Mouse (Mus musculus): ENCODE measurements around the gene Fbxo39. TPM values are rescaled to one million over a fixed set of nuclear protein-coding genes. Genes with fewer than 3 reads are reported as not detected.

Fbxo39 gene
- polyA plus RNA-seq, 1 experiment from 2014 or later: not detected

DNA sequence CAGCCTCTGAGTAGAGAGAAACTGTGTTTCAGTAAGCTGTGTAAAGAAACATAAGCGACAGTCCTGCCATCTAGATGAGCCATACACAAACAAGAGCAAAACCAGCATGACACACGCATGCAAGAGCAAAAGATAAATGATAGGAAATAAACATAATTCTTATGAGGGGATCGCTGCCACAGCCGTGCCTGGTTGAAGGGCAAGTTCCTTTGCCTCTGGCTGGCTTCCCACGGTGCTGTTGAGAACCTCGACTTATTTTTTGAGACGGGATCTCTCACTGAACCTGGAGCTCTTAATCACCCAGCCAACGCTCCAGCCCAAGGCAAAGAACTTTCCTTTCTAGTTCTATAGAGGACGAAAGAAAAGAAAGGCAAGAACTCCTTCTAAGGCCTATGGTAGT is 51.9 kb downstream of the Fbxo39 start:
- no peak overlapping the region for H3K4me2 ChIP-seq (ENCODE audit: low read length)
- no peak overlapping the region for H3K4me3 ChIP-seq (ENCODE audit: low read length)
- H3K27me3 ChIP-seq (replicated peaks; ENCODE audit: control insufficient read depth, insufficient read depth, low read length): no peaks in the 10 kb centered on the region
- no peak overlapping the region for H3K9ac ChIP-seq (ENCODE audit: low read depth, low read length)
- WGBS: 83% methylated on average over 9 of the region's 9 CpGs
- ATAC-seq: no peak
- no peaks in the 10 kb centered on the region for H3K9me3 ChIP-seq (ENCODE audit: control insufficient read depth, low read length)
- no peak overlapping the region for H3K27ac ChIP-seq (ENCODE audit: low read depth, low read length)
- no peaks in the 10 kb centered on the region for H3K36me3 ChIP-seq (ENCODE audit: control insufficient read depth, insufficient read depth, low read length)
- H3K4me1 ChIP-seq (ENCODE audit: control insufficient read depth, insufficient read depth, low read depth, low read length): peaks cover 8% of the 10 kb centered on the region

DNA sequence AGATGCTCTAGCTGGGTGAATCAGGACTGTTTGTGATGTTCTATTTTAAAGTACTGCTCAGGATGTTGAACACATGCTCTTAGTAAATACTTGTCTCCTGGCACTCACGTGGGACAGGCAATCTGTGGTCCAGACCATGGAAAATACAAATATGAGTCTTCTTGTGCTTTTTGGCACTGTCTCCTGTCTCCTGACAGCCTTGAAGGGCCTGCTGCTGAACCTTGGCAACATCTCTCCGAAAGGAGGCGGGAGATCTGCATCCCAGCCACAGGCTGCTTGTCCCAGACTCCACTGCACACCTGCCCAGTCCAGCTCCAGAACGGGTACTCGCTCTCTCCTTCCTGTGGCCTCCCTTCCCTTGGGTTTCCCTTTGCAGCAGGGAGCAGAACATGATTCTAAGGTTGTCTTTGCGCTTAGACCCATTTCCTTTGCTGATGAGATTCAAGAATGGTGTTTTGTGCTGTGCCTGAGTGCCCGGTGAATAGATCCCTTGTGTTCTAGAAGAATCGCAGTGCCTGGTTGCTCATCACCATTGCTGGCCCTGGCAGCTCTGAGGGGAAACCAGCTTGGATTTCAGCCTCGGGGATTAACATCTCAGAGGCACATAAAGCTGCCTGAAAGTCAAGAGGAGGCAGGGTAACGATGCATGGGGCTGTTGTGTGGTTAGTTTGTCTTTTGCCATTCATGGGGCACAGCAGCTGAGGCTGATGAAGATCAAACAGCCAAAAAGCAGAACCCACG is 53.9 kb downstream of the Fbxo39 start:
- Histone ChIP-seq H3K9me3 (ENCODE audit: control insufficient read depth, low read length) (no peaks in the 10 kb centered on the region), H3K27ac (ENCODE audit: low read depth, low read length) (no peak overlapping the region), H3K4me1 (ENCODE audit: control insufficient read depth, insufficient read depth, low read depth, low read length) (no peaks in the 10 kb centered on the region; the same call in 1 of the 2 replicates), H3K4me3 (ENCODE audit: low read length) (no peak overlapping the region), H3K9ac (ENCODE audit: low read depth, low read length) (no peak overlapping the region), H3K27me3 (replicated peaks; ENCODE audit: control insufficient read depth, insufficient read depth, low read length) (no peaks in the 10 kb centered on the region), H3K4me2 (ENCODE audit: low read length) (no peak overlapping the region), H3K36me3 (ENCODE audit: control insufficient read depth, insufficient read depth, low read length) (no peaks in the 10 kb centered on the region)
- WGBS: 52% methylated on average over 11 of the region's 11 CpGs
- ATAC-seq: peak; percentile 61; the same call in 1 of the 2 replicates

Other genes with a start within 250 kb of the Fbxo39 start
- 5.5 and 5.8 TPM in 2 replicates for gene Pitpnm3, start 178.7 kb upstream of the Fbxo39 start, polyA plus RNA-seq (2015; fragmentation: Nextera tagmentation; extraction: Ambion mirVana)
- gene Gm43951, start 107.6 kb upstream of the Fbxo39 start, polyA plus RNA-seq (2015; fragmentation: Nextera tagmentation; extraction: Ambion mirVana): 1.3 and 1.4 TPM in 2 replicates
- gene 4933427D14Rik, start 107.0 kb upstream of the Fbxo39 start, polyA plus RNA-seq (2015; fragmentation: Nextera tagmentation; extraction: Ambion mirVana): 13.3 and 14.1 TPM in 2 replicates
- 158 and 167 TPM in 2 replicates for gene Txndc17, start 106.9 kb upstream of the Fbxo39 start, polyA plus RNA-seq (2015; fragmentation: Nextera tagmentation; extraction: Ambion mirVana)
- 50.4 and 53.9 TPM in 2 replicates for gene Med31, start 98.9 kb upstream of the Fbxo39 start, polyA plus RNA-seq (2015; fragmentation: Nextera tagmentation; extraction: Ambion mirVana)
- gene Slc13a5, start 47.2 kb upstream of the Fbxo39 start, polyA plus RNA-seq (2015; fragmentation: Nextera tagmentation; extraction: Ambion mirVana): 3.9 and 4.2 TPM in 2 replicates
- gene Xaf1, start 12.8 kb upstream of the Fbxo39 start, polyA plus RNA-seq (2015; fragmentation: Nextera tagmentation; extraction: Ambion mirVana): 1.1 and 2.4 TPM in 2 replicates
- gene Tekt1, start 48.0 kb downstream of the Fbxo39 start, polyA plus RNA-seq (2015; fragmentation: Nextera tagmentation; extraction: Ambion mirVana): 9.0 and 9.6 TPM in 2 replicates
- 12.3 and 12.4 TPM in 2 replicates for gene Smtnl2, start 97.3 kb downstream of the Fbxo39 start, polyA plus RNA-seq (2015; fragmentation: Nextera tagmentation; extraction: Ambion mirVana)
- not detected in 2 replicates for gene Ggt6, start 121.1 kb downstream of the Fbxo39 start, polyA plus RNA-seq (2015; fragmentation: Nextera tagmentation; extraction: Ambion mirVana)
- gene Mybbp1a, start 126.9 kb downstream of the Fbxo39 start, polyA plus RNA-seq (2015; fragmentation: Nextera tagmentation; extraction: Ambion mirVana): 54.2 and 63.0 TPM in 2 replicates
- 6.0 and 8.2 TPM in 2 replicates for gene Spns2, start 175.5 kb downstream of the Fbxo39 start, polyA plus RNA-seq (2015; fragmentation: Nextera tagmentation; extraction: Ambion mirVana)
- gene Spns3, start 236.1 kb downstream of the Fbxo39 start, polyA plus RNA-seq (2015; fragmentation: Nextera tagmentation; extraction: Ambion mirVana): 0.09 TPM in 1 of 2 replicates, not detected in the other